Mouse (Mus musculus) hindbrain, postnatal 0 days (tissue): ENCODE measurements at regions not wholly inside any gene's neighbourhood (a gene's known extent, or its start where the extent isn't known, plus 50 kb on each side); places are given as distances from the start of the nearest gene placed in this dataset.

Source experiments
- ATAC-seq: fragments of 200-750 bp; cut with Nextera tagmentation; 2 replicates; pipeline ENCODE4 v1.8.0; 2017; ENCODE audit warnings: mild to moderate bottlenecking, moderate TSS enrichment, moderate library complexity
- DNase-seq: peaks from one replicate; pipeline ENCODE4 v3.0.0-alpha.2; 2015; ENCODE audit warnings: low spot score
- H3K27ac ChIP-seq: fragments of 300-500 bp; sonication (generic); 2 replicates; pipeline ENCODE4 v1.5.1; 2014; ENCODE audit warnings: mild to moderate bottlenecking
- H3K27me3 ChIP-seq: fragments of 300-500 bp; sonication (generic); 2 replicates; pipeline ENCODE4 v1.6.1; 2014; ENCODE audit warnings: low read length, mixed read lengths; ENCODE audit not compliant: insufficient read depth
- H3K36me3 ChIP-seq: fragments of 300-500 bp; sonication (generic); 2 replicates; pipeline ENCODE4 v1.6.1; 2014; ENCODE audit warnings: low read length, mixed read lengths; ENCODE audit not compliant: insufficient read depth
- H3K4me1 ChIP-seq: fragments of 300-500 bp; sonication (generic); 2 replicates; pipeline ENCODE4 v1.6.1; 2014; ENCODE audit warnings: antibody characterized with exemption, low read length, mixed read lengths; ENCODE audit not compliant: insufficient read depth
- H3K4me2 ChIP-seq: fragments of 300-500 bp; sonication (generic); 2 replicates; pipeline ENCODE4 v1.6.1; 2014; ENCODE audit warnings: low read depth, mild to moderate bottlenecking, low read length, moderate library complexity, mixed read lengths
- H3K4me3 ChIP-seq: fragments of 300-500 bp; sonication (generic); 2 replicates; pipeline ENCODE4 v1.5.1; 2014; ENCODE audit warnings: low read length
- H3K9ac ChIP-seq: fragments of 300-500 bp; sonication (generic); replicated peaks from 2 replicates; pipeline ENCODE4 v1.6.1; 2014; ENCODE audit warnings: mild to moderate bottlenecking, low read length, moderate library complexity, mixed read lengths
- H3K9me3 ChIP-seq: fragments of 300-500 bp; sonication (generic); 2 replicates; pipeline ENCODE4 v1.6.1; 2016; ENCODE audit warnings: low read length, mixed read lengths
- CTCF ChIP-seq: IDR thresholded peaks from 2 replicates; pipeline ENCODE4 v1.5.1; 2016; ENCODE audit warnings: antibody characterized with exemption, control low read depth, low read depth
- WGBS: fragments of 180-500 bp; shearing (Covaris S2); extraction: QIAGEN DNeasy Blood & Tissue Kit; methylation state at CpG from one replicate; pipeline ENCODE4 v1.1.7; 2014; 5-methylcytosine and 5-hydroxymethylcytosine counted together

GRCm38 (mm10) chr15:63410994-63411770 lies 433.8 kb downstream of the Gsdmc2 start:
- Histone ChIP-seq H3K4me2 (no peak overlapping the region), H3K9ac (no peak overlapping the region), H3K27me3 (no peaks in the 10 kb centered on the region), H3K36me3 (no peaks in the 10 kb centered on the region), H3K9me3 (no peaks in the 10 kb centered on the region), H3K27ac (no peak overlapping the region), H3K4me3 (no peak overlapping the region), H3K4me1 (no peaks in the 10 kb centered on the region)
- 69% methylated on average over 11 of the region's 11 CpGs for WGBS
- no peak for ATAC-seq
- no peak for DNase-seq
- no peak for TF ChIP-seq CTCF

- ATAC-seq (no peak), DNase-seq (no peak)
- Histone ChIP-seq H3K27ac (no peak overlapping the region), H3K27me3 (no peaks in the 10 kb centered on the region), H3K9me3 (no peaks in the 10 kb centered on the region), H3K4me1 (no peaks in the 10 kb centered on the region), H3K4me3 (no peak overlapping the region), H3K36me3 (no peaks in the 10 kb centered on the region), H3K9ac (no peak overlapping the region), H3K4me2 (no peak overlapping the region)
- TF ChIP-seq CTCF: no peak
- 69% methylated on average over 3 of the region's 3 CpGs for WGBS
These were observed 444.5 kb downstream of the Gsdmc2 start for GRCm38 (mm10) chr15:63400445-63400844.

GRCm38 (mm10) chr15:63400011-63400410 lies 445.0 kb downstream of the Gsdmc2 start:
- 94% methylated on average over 1 of the region's 1 CpGs for WGBS
- no peak for ATAC-seq
- Histone ChIP-seq H3K9ac (no peak overlapping the region), H3K9me3 (no peaks in the 10 kb centered on the region), H3K27me3 (no peaks in the 10 kb centered on the region), H3K36me3 (no peaks in the 10 kb centered on the region), H3K27ac (no peak overlapping the region), H3K4me1 (no peaks in the 10 kb centered on the region), H3K4me3 (no peak overlapping the region), H3K4me2 (no peak overlapping the region)
- TF ChIP-seq CTCF: no peak
- no peak for DNase-seq

GRCm38 (mm10) chr15:63397485-63397884 lies 447.5 kb downstream of the Gsdmc2 start:
- Histone ChIP-seq H3K27me3 (no peaks in the 10 kb centered on the region), H3K27ac (no peak overlapping the region), H3K4me2 (no peak overlapping the region), H3K36me3 (no peaks in the 10 kb centered on the region), H3K9me3 (no peaks in the 10 kb centered on the region), H3K9ac (no peak overlapping the region), H3K4me3 (no peak overlapping the region), H3K4me1 (no peaks in the 10 kb centered on the region)
- ATAC-seq (no peak), DNase-seq (no peak)
- WGBS: 91% methylated on average over 3 of the region's 3 CpGs
- TF ChIP-seq CTCF: no peak

GRCm38 (mm10) chr15:63377258-63377657 lies 467.7 kb downstream of the Gsdmc2 start:
- H3K4me3 ChIP-seq: no peak overlapping the region
- DNase-seq: no peak
- H3K27ac ChIP-seq: no peak overlapping the region
- H3K4me1 ChIP-seq: no peaks in the 10 kb centered on the region
- H3K9ac ChIP-seq: no peak overlapping the region
- WGBS: 80% methylated on average over 2 of the region's 2 CpGs
- H3K9me3 ChIP-seq: no peaks in the 10 kb centered on the region
- H3K36me3 ChIP-seq: no peaks in the 10 kb centered on the region
- no peak for TF ChIP-seq CTCF
- no peaks in the 10 kb centered on the region for H3K27me3 ChIP-seq
- no peak overlapping the region for H3K4me2 ChIP-seq
- no peak for ATAC-seq

- Histone ChIP-seq H3K9me3 (no peaks in the 10 kb centered on the region), H3K4me3 (no peak overlapping the region), H3K9ac (no peak overlapping the region), H3K36me3 (no peaks in the 10 kb centered on the region), H3K27ac (no peak overlapping the region), H3K27me3 (no peaks in the 10 kb centered on the region), H3K4me2 (no peak overlapping the region), H3K4me1 (no peaks in the 10 kb centered on the region)
- ATAC-seq (no peak), DNase-seq (no peak)
- WGBS: 74% methylated on average over 4 of the region's 4 CpGs
- TF ChIP-seq CTCF: no peak
These were observed 473.5 kb downstream of the Gsdmc2 start for GRCm38 (mm10) chr15:63371328-63372023.

GRCm38 (mm10) chr15:63364473-63364872 lies 480.5 kb downstream of the Gsdmc2 start:
- Histone ChIP-seq H3K4me1 (no peaks in the 10 kb centered on the region), H3K36me3 (no peaks in the 10 kb centered on the region), H3K9me3 (no peaks in the 10 kb centered on the region), H3K9ac (no peak overlapping the region), H3K4me3 (no peak overlapping the region), H3K27me3 (no peaks in the 10 kb centered on the region), H3K27ac (no peak overlapping the region), H3K4me2 (no peak overlapping the region)
- WGBS: 82% methylated on average over 1 of the region's 1 CpGs
- ATAC-seq: no peak
- DNase-seq: no peak
- TF ChIP-seq CTCF: no peak
